Comparison of ENCODE assay signal across 10 mouse cellular contexts in the genomic region with DNA sequence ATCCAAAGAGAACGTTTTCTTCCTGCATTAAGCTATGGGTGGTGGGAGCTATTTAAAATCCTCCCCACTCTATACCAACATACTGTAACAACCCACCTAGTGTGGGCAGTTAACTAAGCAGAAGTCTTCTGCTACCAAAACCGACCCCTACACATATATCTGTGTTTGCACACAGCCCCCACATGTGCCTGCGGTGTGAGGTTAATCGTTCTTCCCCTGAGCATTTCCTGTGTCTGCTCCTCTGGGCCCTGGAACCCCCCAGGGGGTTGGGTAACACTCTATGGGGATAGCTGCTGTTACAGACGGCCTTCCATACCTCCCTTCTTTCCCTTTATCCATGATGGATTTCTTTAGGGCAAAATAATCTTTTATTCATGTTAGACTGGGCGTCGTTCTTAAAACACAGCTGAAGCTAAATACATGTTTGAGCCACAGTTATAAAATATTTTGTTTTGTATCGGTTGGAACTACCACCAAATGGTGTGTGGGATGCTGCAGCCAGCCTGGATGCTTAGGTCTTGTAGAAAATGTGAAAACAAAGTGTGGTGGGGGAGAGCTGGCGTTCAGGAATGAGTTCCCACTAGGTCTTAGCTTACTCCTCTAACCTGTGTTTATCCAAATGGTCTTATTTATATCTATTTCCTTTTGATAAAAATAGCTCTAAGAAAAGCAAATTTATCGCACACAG.
A peak's percentile ranks its signal among the peaks of the same experiment; 100 is the strongest.
DNase-seq lines count a peak whose midpoint lies in the region; TF ChIP-seq lines count a peak whose summit lies in the region.
"Had no signal": no experiment of that assay in that cellular context is flagged by ENCODE, and none has a peak within 500 bp of the region (broad histone marks: within the 10 kb centered on the region; RNA-seq: fewer than 3 reads in every experiment).

No protein-coding gene starts in this region.

- no peak for TF ChIP-seq POLR2A in cerebellum, adult 2 months (IDR thresholded peaks at IDR 0.05; ENCODE audit: borderline replicate concordance, insufficient read depth, low read length)

- WGBS in limb, embryonic 10.5 days, result 63% methylated on average over 10 of the region's 10 CpGs
- 89% methylated on average over 10 of the region's 10 CpGs for WGBS in cerebellum, adult 2 months

- H3K36me3 ChIP-seq in limb, embryonic 10.5 days, result no peaks in the 10 kb centered on the region
- H3K36me3 ChIP-seq: intestine, embryonic 15.5 days; liver, embryonic 15.5 days had no signal

- H3K27me3 ChIP-seq in limb, embryonic 10.5 days (ENCODE audit: low read depth, poor library complexity, severe bottlenecking), result no peaks in the 10 kb centered on the region
- no peaks in the 10 kb centered on the region for H3K27me3 ChIP-seq in cerebellum, adult 2 months (ENCODE audit: control insufficient read depth, insufficient read depth, low read length)
- H3K27me3 ChIP-seq: intestine, embryonic 15.5 days; liver, embryonic 15.5 days had no signal

- intact Hi-C loops in left cerebral cortex, postnatal 36 days (cut with DNase I), result no loop called here
- intact Hi-C loops in left cerebral cortex, postnatal 10 days (cut with DNase I), result no loop called here

- H3K9me3 ChIP-seq in limb, embryonic 10.5 days (replicated peaks), result no peaks in the 10 kb centered on the region
- H3K9me3 ChIP-seq: intestine, embryonic 15.5 days; liver, embryonic 15.5 days had no signal

- peak overlapping the region; percentile 36; the same call in 1 of the 2 replicates for H3K27ac ChIP-seq in limb, embryonic 10.5 days
- no peak overlapping the region for H3K27ac ChIP-seq in cerebellum, adult 2 months (ENCODE audit: insufficient read depth, low read length)
- H3K27ac ChIP-seq: intestine, embryonic 15.5 days; liver, embryonic 15.5 days had no signal

- peaks cover 48% of the 10 kb centered on the region for H3K4me1 ChIP-seq in limb, embryonic 10.5 days
- H3K4me1 ChIP-seq in cerebellum, adult 2 months (ENCODE audit: control insufficient read depth, insufficient read depth, low read length), result peaks cover 6% of the 10 kb centered on the region
- H3K4me1 ChIP-seq: intestine, embryonic 15.5 days; liver, embryonic 15.5 days had no signal

- peak; percentile 18 to 30 for DNase-seq in left cerebral cortex, postnatal 36 days (ENCODE audit: low spot score in 2 of 2)
- DNase-seq in left cerebral cortex, postnatal 10 days (ENCODE audit: extremely low spot score in 1 of 2, low spot score in 2 of 2), result no peak
- DNase-seq in brain, adult 2 months (ENCODE audit: low read depth, low spot score), result peak; percentile 64
- DNase-seq in limb, embryonic 10.5 days (ENCODE audit: low spot score), result no peak
- DNase-seq in thymus, postnatal 25 days, result peak; percentile 55
- no peak for DNase-seq in cerebellum, adult 2 months
- no peak for DNase-seq in testis, postnatal 14 days (ENCODE audit: low spot score)
- DNase-seq: adrenal gland, adult 2 months had no signal

- TF ChIP-seq CTCF in cerebellum, adult 2 months (IDR thresholded peaks at IDR 0.05; ENCODE audit: borderline replicate concordance, insufficient read depth, low read depth, low read length), result no peak

- H3K4me3 ChIP-seq in limb, embryonic 10.5 days, result no peak overlapping the region
- H3K4me3 ChIP-seq in cerebellum, adult 2 months (replicated peaks; ENCODE audit: insufficient read depth, low read depth, low read length), result no peak overlapping the region
- H3K4me3 ChIP-seq: intestine, embryonic 15.5 days; liver, embryonic 15.5 days had no signal

Comparison
In these comparisons a context has a peak if more than half of its experiments do, and no peak if none do; other contexts are left out.
1. DNase-seq: peak in left cerebral cortex, postnatal 36 days (2 of 2), brain, adult 2 months (single experiment) and thymus, postnatal 25 days (single experiment); none in left cerebral cortex, postnatal 10 days (0 of 2), limb, embryonic 10.5 days (single experiment), cerebellum, adult 2 months (0 of 2) and testis, postnatal 14 days (single experiment).